Mouse (Mus musculus) testis, adult 2 months (tissue): ENCODE results near the gene Cfap97d1.

ENCODE experiments used
- CTCF ChIP-seq: fragments of 200-500 bp; IDR thresholded peaks from 2 replicates; pipeline ENCODE4 v1.5.1; 2012; ENCODE audit warnings: low read depth, mild to moderate bottlenecking, inconsistent platforms, low read length, moderate library complexity; ENCODE audit not compliant: control insufficient read depth, insufficient read depth, insufficient replicate concordance
- POLR2A ChIP-seq: fragments of 200-500 bp; IDR thresholded peaks from 2 replicates; pipeline ENCODE4 v1.6.1; 2012; ENCODE audit warnings: low read depth, mild to moderate bottlenecking, inconsistent platforms, low read length, moderate library complexity; ENCODE audit not compliant: control insufficient read depth

DNA sequence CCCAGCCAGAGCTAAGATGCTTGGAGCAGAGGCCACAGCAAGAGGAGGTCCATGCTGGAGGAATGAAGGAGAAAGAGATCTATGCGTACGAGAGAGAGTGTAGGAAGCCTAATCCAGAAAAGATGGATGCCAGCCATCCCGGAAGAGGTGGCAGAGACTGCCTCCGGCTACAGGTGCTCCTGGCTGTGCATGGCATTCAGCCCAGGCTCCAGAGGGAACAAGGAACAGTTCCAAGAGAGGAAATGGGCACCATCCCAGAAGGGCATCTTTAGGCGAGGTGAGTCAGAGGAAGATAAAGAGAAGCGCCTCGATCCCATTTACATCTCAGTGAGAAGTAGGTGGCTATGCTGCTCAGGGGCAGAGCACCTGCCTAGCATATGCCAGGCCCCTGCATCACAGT is 47.1 kb downstream of the Cfap97d1 start:
- no peak for TF ChIP-seq CTCF
- no peak for TF ChIP-seq POLR2A
